Mouse (Mus musculus): ENCODE measurements around the gene Phtf1.

Gene Phtf1

GRCm38 (mm10) chr3:104020101-104020500 is 52.2 kb downstream of the Phtf1 start:
- DNase-seq (ENCODE audit: low spot score) = no peak

GRCm38 (mm10) chr3:104026938-104027337 is 59.0 kb downstream of the Phtf1 start:
- no peak for DNase-seq (ENCODE audit: low spot score)

GRCm38 (mm10) chr3:104032086-104032485 is 64.2 kb downstream of the Phtf1 start:
- DNase-seq (ENCODE audit: low spot score) = no peak

GRCm38 (mm10) chr3:104032747-104033146 is 64.8 kb downstream of the Phtf1 start:
- no peak for DNase-seq (ENCODE audit: low spot score)

- DNase-seq (ENCODE audit: low spot score) = no peak
Measured at GRCm38 (mm10) chr3:104059001-104059622, 91.2 kb downstream of the Phtf1 start.

GRCm38 (mm10) chr3:104069395-104069794 is 101.5 kb downstream of the Phtf1 start:
- no peak for DNase-seq (ENCODE audit: low spot score)
